Mouse (Mus musculus) MEL (cell line): ENCODE measurements around the gene Plxnd1.

Source experiments
- GATA1 ChIP-seq: IDR thresholded peaks from 2 replicates; pipeline ENCODE4 v1.6.1; 2011; ENCODE audit warnings: low read depth, low read length, improper control_type of control experiment
- MXI1 ChIP-seq: IDR thresholded peaks from 2 replicates; pipeline ENCODE4 v1.6.1; 2011; ENCODE audit warnings: mild to moderate bottlenecking, low read depth, low read length, improper control_type of control experiment
- SMC3 ChIP-seq: IDR thresholded peaks from 2 replicates; pipeline ENCODE4 v1.6.1; 2011; ENCODE audit warnings: low read depth, low read length, improper control_type of control experiment

- no peak for TF ChIP-seq GATA1
- TF ChIP-seq SMC3, result no peak
- TF ChIP-seq MXI1, result no peak
Measured at GRCm38 (mm10) chr6:115961743-115962142, 33.1 kb downstream of the Plxnd1 start.
